7 mouse cellular contexts compared by ENCODE assay signal in the genomic region with DNA sequence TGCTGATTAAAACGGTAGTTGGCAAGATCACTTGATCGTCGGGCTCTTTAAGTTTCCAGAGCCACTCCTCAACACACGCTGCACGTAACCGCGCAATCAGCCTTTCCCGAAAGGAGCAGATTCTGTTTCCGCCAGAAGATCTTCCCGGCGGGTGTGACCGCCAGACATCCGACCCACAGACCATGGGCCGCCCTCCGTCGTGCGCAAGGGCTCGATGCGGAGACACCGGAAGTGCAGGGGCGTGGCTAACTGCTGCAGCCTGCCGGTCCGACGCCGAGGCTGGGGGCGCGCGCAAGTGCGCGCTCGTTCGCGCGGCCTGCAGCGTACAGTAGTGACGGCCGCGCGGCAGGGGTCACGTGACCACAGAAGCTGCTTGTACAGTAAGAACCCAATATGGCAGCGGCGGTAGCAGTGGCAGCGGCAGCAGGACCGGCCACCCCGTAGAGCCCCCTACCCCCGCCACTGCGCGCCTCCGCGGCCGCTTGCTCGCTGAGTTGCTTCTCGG. TPM values are rescaled to one million over a fixed set of nuclear protein-coding genes. Genes with fewer than 3 reads are reported as not detected.
A peak's percentile ranks its signal among the peaks of the same experiment; 100 is the strongest.
DNase-seq lines count a peak whose midpoint lies in the region; ATAC-seq and TF ChIP-seq lines count a peak whose summit lies in the region.

A gene (plus strand): TSS at position 328 of the 505 bp plus-strand sequence.

- peak within 1 kb of the TSS; percentile 98 for H3K9ac ChIP-seq in intestine, postnatal 0 days (ENCODE audit: low read depth, low read length)
- peak within 1 kb of the TSS; percentile 90 for H3K9ac ChIP-seq in midbrain, embryonic 12.5 days (replicated peaks)

- no peaks in the 10 kb centered on the region for H3K27me3 ChIP-seq in embryonic facial prominence, embryonic 10.5 days (replicated peaks; ENCODE audit: low read depth, poor library complexity, severe bottlenecking)
- no peaks in the 10 kb centered on the region for H3K27me3 ChIP-seq in intestine, postnatal 0 days (replicated peaks; ENCODE audit: control insufficient read depth, insufficient read depth, low read length)
- H3K27me3 ChIP-seq in midbrain, embryonic 12.5 days, result no peaks in the 10 kb centered on the region
- H3K27me3 ChIP-seq in small intestine, adult 2 months (ENCODE audit: control insufficient read depth, insufficient read depth, low read length), result no peaks in the 10 kb centered on the region

- peaks cover 27% of the 10 kb centered on the region for H3K36me3 ChIP-seq in embryonic facial prominence, embryonic 10.5 days (replicated peaks)
- H3K36me3 ChIP-seq in intestine, postnatal 0 days (ENCODE audit: control insufficient read depth, insufficient read depth), result no peaks in the 10 kb centered on the region
- H3K36me3 ChIP-seq in midbrain, embryonic 12.5 days, result peaks cover 8% of the 10 kb centered on the region; the same call in 1 of the 2 replicates
- H3K36me3 ChIP-seq in small intestine, adult 2 months (ENCODE audit: control insufficient read depth, insufficient read depth, low read length), result no peaks in the 10 kb centered on the region; the same call in 1 of the 2 replicates

- peak within 1 kb of the TSS; percentile 73 for H3K4me2 ChIP-seq in intestine, postnatal 0 days (replicated peaks; ENCODE audit: low read depth)
- peak within 1 kb of the TSS; percentile 69 for H3K4me2 ChIP-seq in midbrain, embryonic 12.5 days (replicated peaks)

- peak within 1 kb of the TSS; percentile 97 for H3K27ac ChIP-seq in embryonic facial prominence, embryonic 10.5 days (replicated peaks)
- H3K27ac ChIP-seq in intestine, postnatal 0 days (ENCODE audit: low read depth, low read length), result peak within 1 kb of the TSS; percentile 100
- peak within 1 kb of the TSS; percentile 93 for H3K27ac ChIP-seq in midbrain, embryonic 12.5 days (replicated peaks)
- H3K27ac ChIP-seq in small intestine, adult 2 months (ENCODE audit: insufficient read depth, low read depth, low read length), result peak within 1 kb of the TSS; percentile 94

- peak; percentile 52; the same call in 1 of the 2 replicates for TF ChIP-seq POLR2A in small intestine, adult 2 months (IDR thresholded peaks at IDR 0.05; ENCODE audit: low read depth, low read length)

- intact Hi-C loops in left cerebral cortex, postnatal 4 days (cut with DNase I), result no loop called here

- no peak for TF ChIP-seq CTCF in intestine, postnatal 0 days (IDR thresholded peaks at IDR 0.05; ENCODE audit: low read depth)
- TF ChIP-seq CTCF in small intestine, adult 2 months (IDR thresholded peaks at IDR 0.05; ENCODE audit: extremely low read depth, insufficient read length, insufficient replicate concordance, low read depth, low read length), result no peak

- DNase-seq in adrenal gland, postnatal 10 days, result peak; percentile 99
- DNase-seq in embryonic facial prominence, embryonic 10.5 days (ENCODE audit: low spot score), result peak; percentile 99
- peak; percentile 87 for DNase-seq in gonadal fat pad, adult 2 months (ENCODE audit: low read depth)
- peak; percentile 100 for DNase-seq in left cerebral cortex, postnatal 4 days

- peaks cover 22% of the 10 kb centered on the region for H3K4me1 ChIP-seq in embryonic facial prominence, embryonic 10.5 days
- H3K4me1 ChIP-seq in intestine, postnatal 0 days (replicated peaks; ENCODE audit: control insufficient read depth, insufficient read depth, low read length), result 0 out of 2 replicates have a peak, but pooled peaks cover 3% of the 10 kb centered on the region
- H3K4me1 ChIP-seq in midbrain, embryonic 12.5 days, result peaks cover 13% of the 10 kb centered on the region
- peaks cover 4% of the 10 kb centered on the region; the same call in 1 of the 2 replicates for H3K4me1 ChIP-seq in small intestine, adult 2 months (ENCODE audit: control insufficient read depth, insufficient read depth, insufficient read length, low read length)

- peak within 1 kb of the TSS; percentile 93 for H3K4me3 ChIP-seq in embryonic facial prominence, embryonic 10.5 days
- H3K4me3 ChIP-seq in intestine, postnatal 0 days (ENCODE audit: low read depth, low read length), result peak within 1 kb of the TSS; percentile 98
- H3K4me3 ChIP-seq in midbrain, embryonic 12.5 days, result peak within 1 kb of the TSS; percentile 89
- H3K4me3 ChIP-seq in small intestine, adult 2 months (ENCODE audit: low read depth, low read length), result peak within 1 kb of the TSS; percentile 79

- H3K9me3 ChIP-seq in embryonic facial prominence, embryonic 10.5 days, result no peaks in the 10 kb centered on the region
- no peaks in the 10 kb centered on the region for H3K9me3 ChIP-seq in intestine, postnatal 0 days (ENCODE audit: control insufficient read depth)
- H3K9me3 ChIP-seq in midbrain, embryonic 12.5 days, result no peaks in the 10 kb centered on the region

- peak; percentile 94 for ATAC-seq in intestine, postnatal 0 days
- peak; percentile 97 for ATAC-seq in midbrain, embryonic 12.5 days (ENCODE audit: low FRiP score, low read depth)

- under 1% methylated on average over 53 of the region's 53 CpGs for WGBS in embryonic facial prominence, embryonic 10.5 days
- WGBS in intestine, postnatal 0 days, result under 1% methylated on average over 53 of the region's 53 CpGs
- WGBS in midbrain, embryonic 12.5 days, result under 1% methylated on average over 53 of the region's 53 CpGs
- WGBS in small intestine, adult 2 months, result 1% methylated on average over 53 of the region's 53 CpGs

RNA-seq across cellular contexts. Expression of the gene that starts here (rescaled TPM):
- 10 to 100 TPM; 31.6 to 37.7 TPM for total RNA-seq in adrenal gland, postnatal 10 days (2021)
- polyA plus RNA-seq in embryonic facial prominence, embryonic 10.5 days (2016; fragmentation: Nextera tagmentation; extraction: Ambion mirVana), result 17.3 and 17.9 TPM in 2 replicates
- 9.3 and 9.6 TPM in 2 replicates for polyA plus RNA-seq in gonadal fat pad, adult 2 months (2012; rRNA removed)
- 8.3 and 10.3 TPM in 2 replicates for polyA plus RNA-seq in intestine, postnatal 0 days (2015; fragmentation: Nextera tagmentation; extraction: Ambion mirVana)
- 10 to 100 TPM; 26.1 to 26.7 TPM for total RNA-seq in left cerebral cortex, postnatal 4 days (2021)
- polyA plus RNA-seq in midbrain, embryonic 12.5 days (2016; fragmentation: Nextera tagmentation; extraction: Ambion mirVana), result 18.2 and 18.5 TPM in 2 replicates
- 2.4 and 5.3 TPM in 2 replicates for polyA plus RNA-seq in small intestine, adult 2 months (2012; rRNA removed)

Comparison
In these comparisons a context has a peak if more than half of its experiments do, and no peak if none do; other contexts are left out.
1. Peak in every context shown above with its lines: DNase-seq, ATAC-seq, H3K4me3 ChIP-seq and H3K27ac ChIP-seq.